Mouse (Mus musculus): Measurements from ENCODE around the gene Kcnj13. TPM values are rescaled to one million over a fixed set of nuclear protein-coding genes. Genes with fewer than 3 reads are reported as not detected.

Kcnj13 gene
- 5.0 and 5.4 TPM in 2 replicates for polyA plus RNA-seq (2015; fragmentation: Nextera tagmentation; extraction: Ambion mirVana)

- H3K36me3 ChIP-seq (ENCODE audit: control insufficient read depth, insufficient read depth, low read length) = no peaks in the 10 kb centered on the region
- no peak for ATAC-seq (ENCODE audit: insufficient read depth, low FRiP score)
- H3K9me3 ChIP-seq (replicated peaks; ENCODE audit: control insufficient read depth, low read length) = no peaks in the 10 kb centered on the region
- H3K27me3 ChIP-seq (ENCODE audit: control insufficient read depth, insufficient read depth, low read length) = no peaks in the 10 kb centered on the region
- 0 out of 2 replicates have a peak, but pooled peaks cover 3% of the 10 kb centered on the region for H3K4me1 ChIP-seq (ENCODE audit: control insufficient read depth, insufficient read depth, low read length)
- no peak within 1 kb of the TSS for H3K4me3 ChIP-seq (replicated peaks; ENCODE audit: low read length)
- H3K4me2 ChIP-seq (ENCODE audit: low read depth, low read length) = peak within 1 kb of the TSS; percentile 3; the same call in 1 of the 2 replicates
- H3K9ac ChIP-seq (ENCODE audit: low read length) = no peak within 1 kb of the TSS
- H3K27ac ChIP-seq (ENCODE audit: low read length) = peak within 1 kb of the TSS; percentile 10
- 27% methylated on average over 6 of the region's 6 CpGs for WGBS
Observed at GRCm38 (mm10) chr1:87394594-87394993, at the start of gene Kcnj13. Kcnj13 (minus strand) TSS chr1:87394729.

- WGBS = 70% methylated on average over 6 of the region's 6 CpGs
- Histone ChIP-seq H3K4me2 (ENCODE audit: low read depth, low read length) (no peak overlapping the region), H3K27me3 (ENCODE audit: control insufficient read depth, insufficient read depth, low read length) (no peaks in the 10 kb centered on the region), H3K27ac (ENCODE audit: low read length) (no peak overlapping the region), H3K9me3 (replicated peaks; ENCODE audit: control insufficient read depth, low read length) (no peaks in the 10 kb centered on the region), H3K36me3 (ENCODE audit: control insufficient read depth, insufficient read depth, low read length) (peaks cover 8% of the 10 kb centered on the region; the same call in 1 of the 2 replicates), H3K9ac (ENCODE audit: low read length) (no peak overlapping the region), H3K4me1 (ENCODE audit: control insufficient read depth, insufficient read depth, low read length) (no peaks in the 10 kb centered on the region), H3K4me3 (replicated peaks; ENCODE audit: low read length) (no peak overlapping the region)
- no peak for ATAC-seq (ENCODE audit: insufficient read depth, low FRiP score)
Observed at GRCm38 (mm10) chr1:87436583-87436982, 42.1 kb upstream of the Kcnj13 start.

GRCm38 (mm10) chr1:87435125-87435524 lies 40.6 kb upstream of the Kcnj13 start:
- 85% methylated on average over 2 of the region's 2 CpGs for WGBS
- H3K27me3 ChIP-seq (ENCODE audit: control insufficient read depth, insufficient read depth, low read length) = no peaks in the 10 kb centered on the region

GRCm38 (mm10) chr1:87418733-87419132 lies 24.2 kb upstream of the Kcnj13 start:
- Histone ChIP-seq H3K4me3 (replicated peaks; ENCODE audit: low read length) (no peak overlapping the region), H3K9ac (ENCODE audit: low read length) (no peak overlapping the region), H3K4me1 (ENCODE audit: control insufficient read depth, insufficient read depth, low read length) (no peaks in the 10 kb centered on the region), H3K9me3 (replicated peaks; ENCODE audit: control insufficient read depth, low read length) (no peaks in the 10 kb centered on the region), H3K36me3 (ENCODE audit: control insufficient read depth, insufficient read depth, low read length) (peaks cover 8% of the 10 kb centered on the region; the same call in 1 of the 2 replicates), H3K27ac (ENCODE audit: low read length) (no peak overlapping the region), H3K4me2 (ENCODE audit: low read depth, low read length) (no peak overlapping the region), H3K27me3 (ENCODE audit: control insufficient read depth, insufficient read depth, low read length) (no peaks in the 10 kb centered on the region)
- 83% methylated on average over 4 of the region's 4 CpGs for WGBS
- ATAC-seq (ENCODE audit: insufficient read depth, low FRiP score) = no peak

More at GRCm38 (mm10) chr1:87435125-87435524, 40.6 kb upstream of the Kcnj13 start:
- Histone ChIP-seq H3K9ac (ENCODE audit: low read length) (no peak overlapping the region), H3K27ac (ENCODE audit: low read length) (no peak overlapping the region), H3K4me1 (ENCODE audit: control insufficient read depth, insufficient read depth, low read length) (no peaks in the 10 kb centered on the region), H3K36me3 (ENCODE audit: control insufficient read depth, insufficient read depth, low read length) (peaks cover 13% of the 10 kb centered on the region), H3K9me3 (replicated peaks; ENCODE audit: control insufficient read depth, low read length) (no peaks in the 10 kb centered on the region), H3K4me3 (replicated peaks; ENCODE audit: low read length) (no peak overlapping the region), H3K4me2 (ENCODE audit: low read depth, low read length) (no peak overlapping the region)
- ATAC-seq (ENCODE audit: insufficient read depth, low FRiP score) = no peak

- no peak for ATAC-seq (ENCODE audit: insufficient read depth, low FRiP score)
- H3K9ac ChIP-seq (ENCODE audit: low read length) = no peak overlapping the region
- 90% methylated on average over 4 of the region's 4 CpGs for WGBS
- H3K27ac ChIP-seq (ENCODE audit: low read length) = no peak overlapping the region
- no peak overlapping the region for H3K4me3 ChIP-seq (replicated peaks; ENCODE audit: low read length)
- no peaks in the 10 kb centered on the region for H3K27me3 ChIP-seq (ENCODE audit: control insufficient read depth, insufficient read depth, low read length)
- H3K9me3 ChIP-seq (replicated peaks; ENCODE audit: control insufficient read depth, low read length) = no peaks in the 10 kb centered on the region
- H3K4me1 ChIP-seq (ENCODE audit: control insufficient read depth, insufficient read depth, low read length) = no peaks in the 10 kb centered on the region
- H3K36me3 ChIP-seq (ENCODE audit: control insufficient read depth, insufficient read depth, low read length) = peaks cover 14% of the 10 kb centered on the region; the same call in 1 of the 2 replicates
- H3K4me2 ChIP-seq (ENCODE audit: low read depth, low read length) = no peak overlapping the region
Observed at GRCm38 (mm10) chr1:87409380-87409779, 14.9 kb upstream of the Kcnj13 start.

GRCm38 (mm10) chr1:87406012-87406411 lies 11.5 kb upstream of the Kcnj13 start:
- H3K4me3 ChIP-seq (replicated peaks; ENCODE audit: low read length) = no peak overlapping the region
- no peaks in the 10 kb centered on the region for H3K27me3 ChIP-seq (ENCODE audit: control insufficient read depth, insufficient read depth, low read length)
- no peak overlapping the region for H3K9ac ChIP-seq (ENCODE audit: low read length)
- peaks cover 9% of the 10 kb centered on the region; the same call in 1 of the 2 replicates for H3K36me3 ChIP-seq (ENCODE audit: control insufficient read depth, insufficient read depth, low read length)
- H3K9me3 ChIP-seq (replicated peaks; ENCODE audit: control insufficient read depth, low read length) = no peaks in the 10 kb centered on the region
- no peak overlapping the region for H3K27ac ChIP-seq (ENCODE audit: low read length)
- no peaks in the 10 kb centered on the region for H3K4me1 ChIP-seq (ENCODE audit: control insufficient read depth, insufficient read depth, low read length)
- no peak overlapping the region for H3K4me2 ChIP-seq (ENCODE audit: low read depth, low read length)
- no peak for ATAC-seq (ENCODE audit: insufficient read depth, low FRiP score)

- 88% methylated on average over 1 of the region's 1 CpGs for WGBS
- no peak overlapping the region for H3K4me3 ChIP-seq (replicated peaks; ENCODE audit: low read length)
- H3K27me3 ChIP-seq (ENCODE audit: control insufficient read depth, insufficient read depth, low read length) = no peaks in the 10 kb centered on the region
- peaks cover 4% of the 10 kb centered on the region; the same call in 1 of the 2 replicates for H3K36me3 ChIP-seq (ENCODE audit: control insufficient read depth, insufficient read depth, low read length)
- no peak overlapping the region for H3K4me2 ChIP-seq (ENCODE audit: low read depth, low read length)
- H3K27ac ChIP-seq (ENCODE audit: low read length) = no peak overlapping the region
- H3K9me3 ChIP-seq (replicated peaks; ENCODE audit: control insufficient read depth, low read length) = no peaks in the 10 kb centered on the region
- H3K4me1 ChIP-seq (ENCODE audit: control insufficient read depth, insufficient read depth, low read length) = no peaks in the 10 kb centered on the region
- no peak overlapping the region for H3K9ac ChIP-seq (ENCODE audit: low read length)
- ATAC-seq (ENCODE audit: insufficient read depth, low FRiP score) = no peak
Observed at GRCm38 (mm10) chr1:87404710-87405109, 10.2 kb upstream of the Kcnj13 start.

GRCm38 (mm10) chr1:87396923-87397586 lies 2.5 kb upstream of the Kcnj13 start:
- 54% methylated on average over 7 of the region's 7 CpGs for WGBS
- no peaks in the 10 kb centered on the region for H3K9me3 ChIP-seq (replicated peaks; ENCODE audit: control insufficient read depth, low read length)

GRCm38 (mm10) chr1:87393444-87394195 lies 909 bp downstream of the Kcnj13 start:
- H3K27me3 ChIP-seq (ENCODE audit: control insufficient read depth, insufficient read depth, low read length) = no peaks in the 10 kb centered on the region
- 0 out of 2 replicates have a peak, but pooled peaks cover 3% of the 10 kb centered on the region for H3K4me1 ChIP-seq (ENCODE audit: control insufficient read depth, insufficient read depth, low read length)
- no peaks in the 10 kb centered on the region for H3K9me3 ChIP-seq (replicated peaks; ENCODE audit: control insufficient read depth, low read length)
- 62% methylated on average over 3 of the region's 3 CpGs for WGBS
- H3K4me3 ChIP-seq (replicated peaks; ENCODE audit: low read length) = no peak overlapping the region
- H3K27ac ChIP-seq (ENCODE audit: low read length) = no peak overlapping the region
- H3K4me2 ChIP-seq (ENCODE audit: low read depth, low read length) = no peak overlapping the region
- no peak overlapping the region for H3K9ac ChIP-seq (ENCODE audit: low read length)
- H3K36me3 ChIP-seq (ENCODE audit: control insufficient read depth, insufficient read depth, low read length) = 0 out of 2 replicates have a peak, but pooled peaks cover 3% of the 10 kb centered on the region
- peak; percentile 79 for ATAC-seq (ENCODE audit: insufficient read depth, low FRiP score)

More at GRCm38 (mm10) chr1:87396923-87397586, 2.5 kb upstream of the Kcnj13 start:
- Histone ChIP-seq H3K27ac (ENCODE audit: low read length) (peak overlapping the region; percentile 43), H3K9ac (ENCODE audit: low read length) (no peak overlapping the region), H3K4me2 (ENCODE audit: low read depth, low read length) (no peak overlapping the region), H3K4me3 (replicated peaks; ENCODE audit: low read length) (no peak overlapping the region), H3K36me3 (ENCODE audit: control insufficient read depth, insufficient read depth, low read length) (no peaks in the 10 kb centered on the region), H3K27me3 (ENCODE audit: control insufficient read depth, insufficient read depth, low read length) (no peaks in the 10 kb centered on the region), H3K4me1 (ENCODE audit: control insufficient read depth, insufficient read depth, low read length) (0 out of 2 replicates have a peak, but pooled peaks cover 3% of the 10 kb centered on the region)
- no peak for ATAC-seq (ENCODE audit: insufficient read depth, low FRiP score)

Measured in stomach, embryonic 16.5 days (tissue).